In the genomic region with DNA sequence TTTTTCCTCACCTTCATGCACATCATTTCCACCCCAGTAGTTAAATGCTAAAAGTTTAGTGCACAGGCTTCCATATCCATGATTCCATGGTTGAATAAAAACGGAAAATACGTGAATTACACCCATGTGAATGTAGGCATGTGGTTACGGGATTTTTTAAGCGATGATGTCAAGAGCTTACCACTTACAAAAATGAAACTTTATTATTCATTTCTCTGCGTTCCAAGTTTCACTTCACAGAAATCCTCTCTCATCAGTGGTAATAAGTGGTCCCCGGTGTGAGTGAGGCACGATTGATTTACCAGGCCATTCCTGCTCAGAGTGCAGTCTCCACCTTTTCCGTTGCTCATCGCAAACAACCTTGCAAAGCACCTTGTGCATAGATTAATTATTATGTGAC, we compare ENCODE assay signal across 31 mouse cellular contexts.
"Had no signal": no experiment of that assay in that cellular context is flagged by ENCODE, and none has a peak within 500 bp of the region (broad histone marks: within the 10 kb centered on the region; RNA-seq: fewer than 3 reads in every experiment).

No protein-coding gene starts in this region.

- H3K4me2 ChIP-seq: limb, embryonic 12.5 days; limb, embryonic 13.5 days; limb, embryonic 15.5 days; liver, embryonic 11.5 days; liver, embryonic 12.5 days; liver, embryonic 13.5 days; liver, embryonic 15.5 days; lung, embryonic 14.5 days; lung, embryonic 15.5 days; midbrain, embryonic 11.5 days; midbrain, embryonic 12.5 days; midbrain, embryonic 13.5 days; midbrain, embryonic 15.5 days had no signal

- H3K36me3 ChIP-seq: limb, embryonic 10.5 days; limb, embryonic 12.5 days; limb, embryonic 13.5 days; limb, embryonic 15.5 days; liver, embryonic 12.5 days; liver, embryonic 13.5 days; liver, embryonic 15.5 days; lung, embryonic 15.5 days; midbrain, embryonic 10.5 days; midbrain, embryonic 12.5 days; midbrain, embryonic 13.5 days; midbrain, embryonic 15.5 days had no signal

- H3K27ac ChIP-seq: limb, embryonic 10.5 days; limb, embryonic 12.5 days; limb, embryonic 13.5 days; limb, embryonic 15.5 days; liver, embryonic 12.5 days; liver, embryonic 13.5 days; liver, embryonic 14.5 days; liver, embryonic 15.5 days; lung, embryonic 15.5 days; macrophage; midbrain, embryonic 10.5 days; midbrain, embryonic 12.5 days; midbrain, embryonic 13.5 days; midbrain, embryonic 15.5 days had no signal

- DNase-seq: left cerebral cortex, postnatal 4 days; liver; liver, embryonic 13.5 days; liver, postnatal 0 days; lung, adult 18-20 months; lung, adult 2 months; lung, embryonic 14.5 days; lung, postnatal 10 days; lung, postnatal 14 days; lung, postnatal 36 days; lung, postnatal 4 days; midbrain, embryonic 14.5 days had no signal

- ATAC-seq: liver, embryonic 12.5 days; liver, postnatal 0 days; lung, postnatal 0 days; midbrain, embryonic 13.5 days; midbrain, embryonic 15.5 days; midbrain, embryonic 16.5 days had no signal

- H3K4me1 ChIP-seq: limb, embryonic 10.5 days; limb, embryonic 12.5 days; limb, embryonic 13.5 days; limb, embryonic 15.5 days; liver, embryonic 12.5 days; liver, embryonic 13.5 days; liver, embryonic 15.5 days; lung, embryonic 15.5 days; midbrain, embryonic 12.5 days; midbrain, embryonic 15.5 days had no signal

- H3K27me3 ChIP-seq: limb, embryonic 12.5 days; limb, embryonic 13.5 days; limb, embryonic 15.5 days; liver, embryonic 12.5 days; liver, embryonic 13.5 days; liver, embryonic 15.5 days; lung, embryonic 15.5 days; megakaryocyte, embryonic 14.5 days; midbrain, embryonic 12.5 days; midbrain, embryonic 13.5 days; midbrain, embryonic 15.5 days had no signal

- H3K9ac ChIP-seq: limb, embryonic 12.5 days; limb, embryonic 13.5 days; limb, embryonic 15.5 days; liver, embryonic 12.5 days; liver, embryonic 13.5 days; liver, embryonic 14.5 days; liver, embryonic 15.5 days; liver, postnatal 0 days; lung, embryonic 14.5 days; lung, embryonic 15.5 days; midbrain, embryonic 12.5 days; midbrain, embryonic 13.5 days; midbrain, embryonic 15.5 days had no signal

- H3K9me3 ChIP-seq: limb, embryonic 10.5 days; limb, embryonic 12.5 days; limb, embryonic 13.5 days; limb, embryonic 15.5 days; liver, embryonic 12.5 days; liver, embryonic 13.5 days; liver, embryonic 15.5 days; lung, embryonic 15.5 days; megakaryocyte, embryonic 14.5 days; midbrain, embryonic 10.5 days; midbrain, embryonic 12.5 days; midbrain, embryonic 13.5 days; midbrain, embryonic 15.5 days had no signal

- H3K4me3 ChIP-seq: limb, embryonic 10.5 days; limb, embryonic 12.5 days; limb, embryonic 13.5 days; limb, embryonic 15.5 days; liver, embryonic 12.5 days; liver, embryonic 13.5 days; liver, embryonic 15.5 days; lung, embryonic 15.5 days; megakaryocyte, embryonic 14.5 days; midbrain, embryonic 10.5 days; midbrain, embryonic 12.5 days; midbrain, embryonic 13.5 days; midbrain, embryonic 15.5 days; myocyte had no signal
